Mouse (Mus musculus) heart, postnatal 4 days (tissue): ENCODE data around the gene Chga. TPM values are rescaled to one million over a fixed set of nuclear protein-coding genes. Genes with fewer than 3 reads are reported as not detected.

Source experiments
- DNase-seq: peaks from one replicate; pipeline ENCODE4 v3.0.0; 2021
- total RNA-seq, 2 experiments: library from RNA; stranded (reverse); gene quantifications; 2 replicates each; pipeline ENCODE4 v1.2.3; 2021

Chga gene
- total RNA-seq, 2 experiments from 2014 or later = 0.18 TPM; not detected in 1

- DNase-seq = no peak
Measured at GRCm38 (mm10) chr12:102565086-102565485, 10.3 kb downstream of the Chga start.

GRCm38 (mm10) chr12:102566951-102567350, 12.2 kb downstream of the Chga start:
- DNase-seq = no peak

GRCm38 (mm10) chr12:102568219-102568618, 13.4 kb downstream of the Chga start:
- no peak for DNase-seq

GRCm38 (mm10) chr12:102570111-102570510, 15.3 kb downstream of the Chga start:
- DNase-seq = no peak

- no peak for DNase-seq
Measured at GRCm38 (mm10) chr12:102570734-102571133, 16.0 kb downstream of the Chga start.

GRCm38 (mm10) chr12:102571666-102572065, 16.9 kb downstream of the Chga start:
- DNase-seq = no peak

- no peak for DNase-seq
Measured at GRCm38 (mm10) chr12:102573036-102573435, 18.3 kb downstream of the Chga start.

- no peak for DNase-seq
Measured at GRCm38 (mm10) chr12:102575541-102576329, 21.0 kb downstream of the Chga start.

- no peak for DNase-seq
Measured at GRCm38 (mm10) chr12:102576659-102577398, 22.1 kb downstream of the Chga start.

- DNase-seq = peak; percentile 89
Measured at GRCm38 (mm10) chr12:102579041-102579440, 24.3 kb downstream of the Chga start.

- no peak for DNase-seq
Measured at GRCm38 (mm10) chr12:102581579-102582196, 26.9 kb downstream of the Chga start.

GRCm38 (mm10) chr12:102582441-102582840, 27.7 kb downstream of the Chga start:
- no peak for DNase-seq

- peak; percentile 56 for DNase-seq
Measured at GRCm38 (mm10) chr12:102585390-102585789, 30.6 kb downstream of the Chga start.

GRCm38 (mm10) chr12:102586286-102586881, 31.6 kb downstream of the Chga start:
- DNase-seq = no peak

- DNase-seq = no peak
Measured at GRCm38 (mm10) chr12:102587106-102587505, 32.3 kb downstream of the Chga start.

GRCm38 (mm10) chr12:102590711-102591360, 36.1 kb downstream of the Chga start:
- no peak for DNase-seq

GRCm38 (mm10) chr12:102593699-102594098, 38.9 kb downstream of the Chga start:
- DNase-seq = peak; percentile 71

GRCm38 (mm10) chr12:102594627-102595026, 39.9 kb downstream of the Chga start:
- DNase-seq = no peak

- peak; percentile 27 for DNase-seq
Measured at GRCm38 (mm10) chr12:102596410-102596809, 41.6 kb downstream of the Chga start.

- peak; percentile 77 for DNase-seq
Measured at GRCm38 (mm10) chr12:102597466-102597865, 42.7 kb downstream of the Chga start.

- DNase-seq = no peak
Measured at GRCm38 (mm10) chr12:102598535-102598934, 43.8 kb downstream of the Chga start.

GRCm38 (mm10) chr12:102599801-102600200, 45.0 kb downstream of the Chga start:
- peak; percentile 47 for DNase-seq
